Mouse (Mus musculus): Measurements from ENCODE around the gene A030014E15Rik. TPM values are rescaled to one million over a fixed set of nuclear protein-coding genes. Genes with fewer than 3 reads are reported as not detected.
"Not testable (repeated sequence)": the region's sequence is repeated elsewhere in the genome, so short reads cannot be mapped to it uniquely, and the experiment has no call there.

The A030014E15Rik gene
- not detected in 2 replicates for polyA plus RNA-seq (2012; ENCODE audit: insufficient read depth, insufficient read length, low replicate concordance, missing spikeins)

DNA sequence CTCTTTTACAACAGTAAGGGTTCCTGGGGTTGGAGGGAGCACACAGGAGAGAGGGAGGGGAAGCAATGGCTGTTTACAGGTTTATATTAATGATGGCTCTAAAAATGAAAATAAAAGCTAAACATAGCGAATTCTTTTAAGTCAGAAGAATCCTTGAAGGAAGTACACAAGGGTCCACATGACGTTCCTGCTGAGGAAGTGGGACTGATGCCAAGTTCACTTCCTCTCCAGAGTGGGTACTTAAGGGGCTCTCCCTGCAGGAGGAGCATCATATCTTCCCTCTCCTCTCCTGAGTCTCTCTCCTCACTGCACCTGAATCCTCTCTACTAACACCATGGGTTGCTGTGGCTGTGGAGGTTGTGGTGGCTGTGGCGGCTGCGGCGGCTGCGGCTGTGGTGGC lies at the start of gene A030014E15Rik:
Gene A030014E15Rik (plus strand): TSS at position 268 of the 400 bp plus-strand sequence.
- WGBS: 80% methylated on average over 6 of the region's 6 CpGs
- Histone ChIP-seq H3K4me3 (ENCODE audit: insufficient read depth, low read depth, low read length) (no peak within 1 kb of the TSS), H3K27ac (ENCODE audit: insufficient read depth, low read depth, low read length) (no peak within 1 kb of the TSS), H3K4me1 (ENCODE audit: control insufficient read depth, insufficient read depth, low read length) (no peaks in the 10 kb centered on the region)
- no peak for TF ChIP-seq CTCF (IDR thresholded peaks at IDR 0.05; ENCODE audit: insufficient read depth, low read depth, low read length)
- TF ChIP-seq POLR2A (IDR thresholded peaks at IDR 0.05; ENCODE audit: insufficient read depth, low read depth, low read length): no peak

DNA sequence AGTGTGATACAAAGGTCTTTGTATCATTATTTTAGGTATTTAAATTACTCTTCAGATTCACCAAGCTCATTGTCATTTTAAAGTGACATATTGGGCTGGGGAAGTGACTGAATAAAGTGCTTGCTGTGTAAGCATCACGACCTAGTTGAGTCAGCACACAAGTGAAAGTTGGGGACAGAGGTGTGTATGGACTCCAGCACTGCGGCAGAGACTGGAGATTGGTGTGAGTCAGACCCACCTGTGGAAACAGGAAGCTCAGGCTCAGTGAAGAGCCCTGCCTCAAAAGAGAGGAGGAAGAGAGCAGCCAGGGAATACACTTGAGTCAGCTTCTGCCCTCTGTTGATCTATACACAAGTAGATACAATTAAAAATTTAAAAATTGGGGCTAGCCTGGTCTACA lies 45.5 kb upstream of the A030014E15Rik start:
- WGBS: 58% methylated on average over 2 of the region's 2 CpGs
- TF ChIP-seq CTCF (IDR thresholded peaks at IDR 0.05; ENCODE audit: insufficient read depth, low read depth, low read length) (no peak), POLR2A (IDR thresholded peaks at IDR 0.05; ENCODE audit: insufficient read depth, low read depth, low read length) (no peak)
- Histone ChIP-seq H3K4me3 (ENCODE audit: insufficient read depth, low read depth, low read length) (no peak overlapping the region), H3K4me1 (ENCODE audit: control insufficient read depth, insufficient read depth, low read length) (no peaks in the 10 kb centered on the region), H3K27ac (ENCODE audit: insufficient read depth, low read depth, low read length) (no peak overlapping the region)

DNA sequence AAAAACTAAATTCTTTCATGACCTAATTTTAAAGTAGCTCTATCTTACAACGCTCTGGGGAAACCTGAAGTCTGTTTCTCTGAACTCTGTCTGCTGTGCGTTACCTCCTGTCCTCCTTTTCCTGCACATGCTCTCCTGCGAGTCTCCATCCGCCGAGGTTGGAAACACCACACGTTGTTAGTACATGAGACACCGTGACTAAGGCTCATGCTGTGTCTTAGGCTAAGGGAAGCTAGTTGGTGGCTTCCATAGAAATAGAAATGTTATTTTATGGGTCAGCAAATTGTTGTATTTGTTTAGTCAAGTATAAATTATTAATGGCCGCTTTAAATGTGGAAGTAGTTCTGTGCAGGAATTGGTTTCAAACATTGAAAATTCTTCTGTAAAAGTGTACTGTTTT lies 44.5 kb upstream of the A030014E15Rik start:
- TF ChIP-seq POLR2A (IDR thresholded peaks at IDR 0.05; ENCODE audit: insufficient read depth, low read depth, low read length): no peak
- no peak for TF ChIP-seq CTCF (IDR thresholded peaks at IDR 0.05; ENCODE audit: insufficient read depth, low read depth, low read length)
- H3K4me3 ChIP-seq (ENCODE audit: insufficient read depth, low read depth, low read length): no peak overlapping the region
- 71% methylated on average over 8 of the region's 8 CpGs for WGBS

DNA sequence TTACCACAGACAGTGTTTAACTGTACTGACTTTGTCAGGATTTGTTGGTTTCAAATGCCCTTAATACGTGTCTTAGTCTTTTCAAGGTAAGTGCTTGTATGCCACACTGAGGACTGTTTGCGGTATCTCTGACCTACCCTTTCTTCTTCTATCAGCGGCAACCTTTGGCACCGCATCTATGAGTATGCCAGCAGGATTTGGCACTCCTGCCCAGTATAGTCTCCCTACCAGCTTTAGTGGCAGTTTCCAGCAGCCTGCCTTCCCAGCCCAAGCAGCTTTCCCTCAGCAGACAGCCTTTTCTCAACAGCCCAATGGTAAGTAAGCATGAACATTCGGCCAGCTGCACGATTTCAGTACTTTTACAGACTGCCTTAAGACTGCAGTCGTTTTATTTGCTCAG lies 31.4 kb upstream of the A030014E15Rik start:
- no peak for TF ChIP-seq CTCF (IDR thresholded peaks at IDR 0.05; ENCODE audit: insufficient read depth, low read depth, low read length)
- TF ChIP-seq POLR2A (IDR thresholded peaks at IDR 0.05; ENCODE audit: insufficient read depth, low read depth, low read length): no peak
- H3K4me1 ChIP-seq (ENCODE audit: control insufficient read depth, insufficient read depth, low read length): no peaks in the 10 kb centered on the region
- H3K27ac ChIP-seq (ENCODE audit: insufficient read depth, low read depth, low read length): no peak overlapping the region
- no peak overlapping the region for H3K4me3 ChIP-seq (ENCODE audit: insufficient read depth, low read depth, low read length)
- WGBS: 83% methylated on average over 7 of the region's 7 CpGs

More for the DNA sequence above, 44.5 kb upstream of the A030014E15Rik start:
- no peaks in the 10 kb centered on the region for H3K4me1 ChIP-seq (ENCODE audit: control insufficient read depth, insufficient read depth, low read length)
- H3K27ac ChIP-seq (ENCODE audit: insufficient read depth, low read depth, low read length): no peak overlapping the region

DNA sequence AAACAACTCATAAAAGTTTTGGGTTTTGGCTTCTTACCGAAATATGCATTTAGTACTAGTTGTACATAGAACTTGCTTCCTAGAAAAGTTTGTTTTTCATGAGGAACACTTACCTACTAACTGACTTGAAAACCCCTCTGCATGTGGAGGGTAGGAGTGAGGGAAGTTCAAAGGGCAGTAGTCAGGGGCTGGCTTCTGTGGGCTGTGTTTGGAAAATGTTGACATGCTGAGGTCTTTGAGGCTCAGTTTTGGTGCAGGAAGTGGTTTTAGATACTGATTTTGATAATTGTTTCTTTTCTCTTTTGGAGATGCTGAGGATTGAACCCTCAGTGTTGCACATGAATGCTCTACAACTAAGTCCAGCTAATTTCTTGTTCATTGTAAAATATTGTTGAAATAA lies 24.1 kb upstream of the A030014E15Rik start:
- TF ChIP-seq POLR2A (IDR thresholded peaks at IDR 0.05; ENCODE audit: insufficient read depth, low read depth, low read length) (no peak), CTCF (IDR thresholded peaks at IDR 0.05; ENCODE audit: insufficient read depth, low read depth, low read length) (no peak)

DNA sequence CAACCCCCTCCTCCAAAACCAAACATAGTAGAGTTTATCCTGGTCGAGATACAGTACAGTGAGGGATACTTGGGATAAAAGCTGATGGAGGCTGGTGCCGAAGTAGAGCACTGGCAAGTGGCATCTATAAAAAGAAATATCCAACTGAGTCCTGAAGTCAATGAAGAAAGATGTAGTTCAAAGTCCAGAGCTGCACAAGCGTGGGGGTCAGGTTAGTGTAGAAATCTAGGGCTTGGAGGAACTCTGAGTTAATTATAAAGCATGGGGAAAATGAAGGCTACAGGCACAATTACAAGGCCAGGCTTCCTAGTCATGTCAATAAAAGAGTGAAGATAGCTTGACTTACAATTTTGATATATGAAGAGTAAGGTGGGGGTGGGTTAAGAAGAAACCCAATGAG lies 23.5 kb upstream of the A030014E15Rik start:
- 91% methylated on average over 3 of the region's 3 CpGs for WGBS
- Histone ChIP-seq H3K4me3 (ENCODE audit: insufficient read depth, low read depth, low read length) (no peak overlapping the region), H3K27ac (ENCODE audit: insufficient read depth, low read depth, low read length) (no peak overlapping the region), H3K4me1 (ENCODE audit: control insufficient read depth, insufficient read depth, low read length) (no peaks in the 10 kb centered on the region)
- TF ChIP-seq POLR2A (IDR thresholded peaks at IDR 0.05; ENCODE audit: insufficient read depth, low read depth, low read length) (no peak), CTCF (IDR thresholded peaks at IDR 0.05; ENCODE audit: insufficient read depth, low read depth, low read length) (no peak)

More for the DNA sequence above, 24.1 kb upstream of the A030014E15Rik start:
- H3K4me3 ChIP-seq (ENCODE audit: insufficient read depth, low read depth, low read length): no peak overlapping the region
- no peaks in the 10 kb centered on the region for H3K4me1 ChIP-seq (ENCODE audit: control insufficient read depth, insufficient read depth, low read length)
- H3K27ac ChIP-seq (ENCODE audit: insufficient read depth, low read depth, low read length): no peak overlapping the region
- WGBS: 94% methylated on average over 1 of the region's 1 CpGs

DNA sequence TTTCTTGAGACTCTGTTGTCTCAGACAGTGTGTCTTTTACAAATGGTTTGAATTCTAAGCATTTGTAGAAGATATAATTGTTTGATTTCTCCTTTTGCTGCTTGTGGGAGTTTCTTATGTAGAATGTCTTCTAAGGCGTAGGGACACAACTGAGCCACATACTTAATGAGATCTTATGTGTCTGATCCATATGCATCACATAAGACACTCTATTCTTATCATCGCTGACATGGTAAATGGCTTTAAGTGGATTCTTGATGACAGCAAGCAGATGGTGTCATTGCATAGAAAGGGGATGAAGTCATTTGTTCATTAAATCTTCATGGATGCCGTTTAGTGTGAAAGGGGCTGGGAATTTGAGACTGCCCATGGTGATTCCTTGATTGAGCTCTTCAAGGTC lies 18.8 kb upstream of the A030014E15Rik start:
- Histone ChIP-seq H3K27ac (ENCODE audit: insufficient read depth, low read depth, low read length) (no peak overlapping the region), H3K4me1 (ENCODE audit: control insufficient read depth, insufficient read depth, low read length) (no peaks in the 10 kb centered on the region; the same call in 1 of the 2 replicates), H3K4me3 (ENCODE audit: insufficient read depth, low read depth, low read length) (no peak overlapping the region)
- TF ChIP-seq CTCF (IDR thresholded peaks at IDR 0.05; ENCODE audit: insufficient read depth, low read depth, low read length): no peak
- TF ChIP-seq POLR2A (IDR thresholded peaks at IDR 0.05; ENCODE audit: insufficient read depth, low read depth, low read length): no peak
- WGBS: 68% methylated on average over 3 of the region's 3 CpGs

DNA sequence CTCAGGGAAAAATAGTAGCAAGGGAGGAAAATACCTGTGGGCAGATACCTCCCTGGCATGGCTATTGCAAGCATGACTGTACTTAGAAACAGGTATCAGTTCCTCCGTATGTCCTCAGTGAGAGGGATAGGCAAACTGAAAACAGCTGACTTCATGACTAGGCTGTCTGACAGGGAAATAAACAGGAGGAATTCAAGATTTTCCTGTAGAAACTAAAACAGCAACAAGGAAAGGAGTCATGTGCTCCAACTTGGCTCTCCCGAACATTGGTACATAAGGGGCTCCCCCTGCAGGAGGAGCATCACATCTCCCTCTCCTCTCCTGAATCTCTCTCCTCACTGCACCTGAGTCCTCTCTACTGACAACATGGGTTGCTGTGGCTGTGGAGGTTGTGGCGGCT lies 11.7 kb upstream of the A030014E15Rik start, which contains the start of gene A030005L19Rik:
Gene A030005L19Rik (plus strand): TSS at position 301 of the 400 bp plus-strand sequence.
- Histone ChIP-seq H3K4me3 (ENCODE audit: insufficient read depth, low read depth, low read length) (no peak within 1 kb of the TSS), H3K4me1 (ENCODE audit: control insufficient read depth, insufficient read depth, low read length) (no peaks in the 10 kb centered on the region; the same call in 1 of the 2 replicates), H3K27ac (ENCODE audit: insufficient read depth, low read depth, low read length) (no peak within 1 kb of the TSS)
- no peak for TF ChIP-seq CTCF (IDR thresholded peaks at IDR 0.05; ENCODE audit: insufficient read depth, low read depth, low read length)
- no peak for TF ChIP-seq POLR2A (IDR thresholded peaks at IDR 0.05; ENCODE audit: insufficient read depth, low read depth, low read length)
- 87% methylated on average over 3 of the region's 3 CpGs for WGBS

DNA sequence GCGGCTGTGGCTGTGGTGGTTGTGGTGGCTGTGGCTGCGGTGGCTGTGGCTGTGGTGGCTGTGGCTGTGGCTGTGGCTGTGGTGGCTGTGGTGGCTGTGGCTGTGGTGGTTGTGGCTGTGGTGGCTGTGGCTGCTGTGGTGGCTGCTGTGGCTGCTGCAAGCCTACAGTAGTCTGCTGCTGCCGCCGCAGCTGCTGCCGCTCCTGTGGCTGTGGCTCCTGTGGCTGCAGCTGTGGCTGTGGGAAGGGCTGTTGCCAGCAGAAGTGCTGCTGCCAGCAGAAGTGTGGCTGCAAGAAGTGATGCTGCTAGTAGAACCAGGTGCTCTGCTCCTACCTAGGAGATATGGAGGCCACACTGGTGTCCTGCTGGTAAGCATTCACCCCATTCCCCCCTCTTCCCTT lies 11.3 kb upstream of the A030014E15Rik start:
- 98% methylated on average over 5 of the region's 5 CpGs for WGBS

DNA sequence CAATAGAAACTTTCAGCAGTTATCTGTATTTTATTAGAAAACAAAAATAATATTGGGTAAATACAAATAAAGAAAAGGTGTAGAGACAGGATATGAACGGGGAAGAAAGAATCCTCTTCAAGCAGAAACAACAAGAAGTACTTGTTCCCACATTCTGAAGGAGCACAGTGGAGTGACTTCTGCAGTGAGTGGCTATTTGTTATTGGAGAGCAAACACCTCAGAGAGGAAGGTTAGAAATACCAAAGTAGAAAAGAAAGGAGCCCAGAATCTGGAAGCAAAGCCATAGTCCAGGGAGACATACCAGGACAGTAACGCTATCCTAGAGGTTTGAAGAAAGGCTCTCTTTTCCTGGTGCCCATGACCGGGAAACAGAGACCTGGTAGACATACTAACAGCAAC lies 5.8 kb downstream of the A030014E15Rik start:
- not testable (repeated sequence) for H3K27ac ChIP-seq (ENCODE audit: insufficient read depth, low read depth, low read length); H3K4me1 ChIP-seq (ENCODE audit: control insufficient read depth, insufficient read depth, low read length); H3K4me3 ChIP-seq (ENCODE audit: insufficient read depth, low read depth, low read length)
- 87% methylated on average over 3 of the region's 3 CpGs for WGBS

More for the DNA sequence above, 11.3 kb upstream of the A030014E15Rik start:
- not testable (repeated sequence) for H3K4me1 ChIP-seq (ENCODE audit: control insufficient read depth, insufficient read depth, low read length); H3K4me3 ChIP-seq (ENCODE audit: insufficient read depth, low read depth, low read length); H3K27ac ChIP-seq (ENCODE audit: insufficient read depth, low read depth, low read length)

DNA sequence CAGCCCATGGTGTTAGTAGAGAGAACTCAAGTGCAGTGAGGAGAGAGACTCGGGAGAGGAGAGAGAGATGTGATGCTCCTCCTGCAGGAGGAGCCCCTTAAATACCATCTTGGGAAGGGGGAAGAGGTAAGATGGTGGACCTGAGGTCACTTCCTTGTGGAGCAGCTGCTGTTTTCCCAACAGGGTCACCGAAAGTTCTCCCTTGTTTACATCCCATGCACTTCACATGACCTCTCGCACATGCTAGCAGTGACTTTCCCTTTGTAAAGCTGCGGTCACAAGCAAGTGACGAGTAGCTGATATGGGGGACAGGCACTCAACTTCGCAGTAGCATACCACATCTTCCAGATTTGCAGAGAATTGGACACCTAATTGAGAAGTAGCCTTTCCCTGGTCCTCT lies 6.6 kb downstream of the A030014E15Rik start, which contains the start of gene Gm6217:
Gene Gm6217 (minus strand): TSS at position 74 of the 400 bp plus-strand sequence.
- no CpG with 5 or more reads among the region's 6 CpGs for WGBS

More for the DNA sequence above, 6.6 kb downstream of the A030014E15Rik start, which contains the start of gene Gm6217:
- H3K4me1 ChIP-seq (ENCODE audit: control insufficient read depth, insufficient read depth, low read length); H3K27ac ChIP-seq (ENCODE audit: insufficient read depth, low read depth, low read length); H3K4me3 ChIP-seq (ENCODE audit: insufficient read depth, low read depth, low read length): not testable (repeated sequence)

All from olfactory bulb, adult 2 months (tissue).